In genomic region chr15:57508242-57509184, GRCm38 (mm10) we compare ENCODE assay signal across 8 mouse cellular contexts. TPM values are rescaled to one million over a fixed set of nuclear protein-coding genes. Genes with fewer than 3 reads are reported as not detected.
DNase-seq lines count a peak whose midpoint lies in the region; ATAC-seq lines count a peak whose summit lies in the region.

No protein-coding gene starts in this region.

- H3K27ac ChIP-seq in kidney, embryonic 14.5 days (ENCODE audit: low read depth, low read length): no peak overlapping the region
- no peak overlapping the region for H3K27ac ChIP-seq in limb, embryonic 12.5 days

- 52% methylated on average over 11 of the region's 11 CpGs for WGBS in kidney, embryonic 14.5 days
- WGBS in limb, embryonic 12.5 days: 60% methylated on average over 11 of the region's 11 CpGs

- DNase-seq in A20 (ENCODE audit: low read depth, low spot score): peak; percentile 61
- DNase-seq in adrenal gland, postnatal 10 days: peak; percentile 89
- peak; percentile 85 for DNase-seq in embryo, embryonic 9.5 days (ENCODE audit: extremely low spot score)
- peak; percentile 50 for DNase-seq in naive thymus-derived CD4-positive, alpha-beta T cell, adult 2 months (ENCODE audit: low read depth)
- DNase-seq in telencephalon, adult 2 months (ENCODE audit: low read depth, low spot score): peak; percentile 22

- no peak overlapping the region for H3K9ac ChIP-seq in kidney, embryonic 14.5 days (ENCODE audit: low read depth, low read length)
- no peak overlapping the region for H3K9ac ChIP-seq in limb, embryonic 12.5 days (replicated peaks)

- H3K4me2 ChIP-seq in kidney, embryonic 14.5 days (replicated peaks; ENCODE audit: low read depth, low read length): no peak overlapping the region; the same call in 1 of the 2 replicates
- peak overlapping the region; percentile 21; the same call in 1 of the 2 replicates for H3K4me2 ChIP-seq in limb, embryonic 12.5 days

- H3K36me3 ChIP-seq in kidney, embryonic 14.5 days (ENCODE audit: control insufficient read depth, insufficient read depth, low read length): no peaks in the 10 kb centered on the region
- no peaks in the 10 kb centered on the region for H3K36me3 ChIP-seq in limb, embryonic 12.5 days

- H3K9me3 ChIP-seq in kidney, embryonic 14.5 days (ENCODE audit: control insufficient read depth, low read length): no peaks in the 10 kb centered on the region
- H3K9me3 ChIP-seq in limb, embryonic 12.5 days: 0 out of 2 replicates have a peak, but pooled peaks cover 2% of the 10 kb centered on the region

- no peaks in the 10 kb centered on the region for H3K27me3 ChIP-seq in kidney, embryonic 14.5 days (ENCODE audit: control insufficient read depth, insufficient read depth, low read length)
- no peaks in the 10 kb centered on the region for H3K27me3 ChIP-seq in limb, embryonic 12.5 days

- peaks cover 7% of the 10 kb centered on the region for H3K4me1 ChIP-seq in kidney, embryonic 14.5 days (ENCODE audit: control insufficient read depth, insufficient read depth, low read length)
- peaks cover 11% of the 10 kb centered on the region for H3K4me1 ChIP-seq in limb, embryonic 12.5 days (replicated peaks)

- ATAC-seq in granulocyte monocyte progenitor cell, adult 5-6 weeks (replicated peaks; ENCODE audit: poor library complexity, severe bottlenecking): peak; percentile 53; the same call in 1 of the 2 replicates
- ATAC-seq in kidney, embryonic 14.5 days (ENCODE audit: low FRiP score, low TSS enrichment): peak; percentile 89
- ATAC-seq in limb, embryonic 12.5 days (ENCODE audit: insufficient number of reproducible peaks, insufficient read depth, low FRiP score, low TSS enrichment, low read depth): peak; percentile 84

- no peak overlapping the region for H3K4me3 ChIP-seq in kidney, embryonic 14.5 days (ENCODE audit: low read length)
- H3K4me3 ChIP-seq in limb, embryonic 12.5 days (replicated peaks): no peak overlapping the region

RNA-seq across cellular contexts. Expression of gene Slc22a22, which starts 31.1 kb away (rescaled TPM):
- total RNA-seq in adrenal gland, postnatal 10 days (2021): not detected
- not detected in 2 replicates for total RNA-seq in granulocyte monocyte progenitor cell, adult 5-6 weeks (2014; fragmentation: Nextera tagmentation)
- not detected in 2 replicates for total RNA-seq in granulocyte monocyte progenitor cell, adult 5-6 weeks (2017)
- polyA plus RNA-seq in kidney, embryonic 14.5 days (2014; fragmentation: Nextera tagmentation; extraction: Ambion mirVana): 0.31 and 0.41 TPM in 2 replicates
- not detected in 2 replicates for polyA plus RNA-seq in limb, embryonic 12.5 days (2016; fragmentation: Nextera tagmentation; extraction: Ambion mirVana)

Comparison
In these comparisons a context has a peak if more than half of its experiments do, and no peak if none do; other contexts are left out.
1. DNase-seq: peak in every context shown above with its lines; median percentile 89 in adrenal gland, postnatal 10 days; 85 in embryo, embryonic 9.5 days; 61 in A20; 50 in naive thymus-derived CD4-positive, alpha-beta T cell, adult 2 months; 22 in telencephalon, adult 2 months.